Mouse (Mus musculus): ENCODE data around the gene Dusp2. TPM values are rescaled to one million over a fixed set of nuclear protein-coding genes. Genes with fewer than 3 reads are reported as not detected.

Gene Dusp2
- polyA plus RNA-seq, 1 experiment from 2014 or later, result 4.4 TPM

- no peak overlapping the region for H3K4me3 ChIP-seq (ENCODE audit: low read depth, low read length)
- H3K9ac ChIP-seq (ENCODE audit: low read length), result no peak overlapping the region
- no peak overlapping the region for H3K4me2 ChIP-seq
- DNase-seq (ENCODE audit: low spot score, missing footprints) (no peak), ATAC-seq (ENCODE audit: low FRiP score) (no peak)
- 47% methylated on average over 3 of the region's 3 CpGs for WGBS
- no peaks in the 10 kb centered on the region for H3K4me1 ChIP-seq (ENCODE audit: control insufficient read depth, insufficient read depth, low read length)
- no peaks in the 10 kb centered on the region for H3K9me3 ChIP-seq (ENCODE audit: control insufficient read depth, low read length)
- no peaks in the 10 kb centered on the region for H3K36me3 ChIP-seq (ENCODE audit: control insufficient read depth, insufficient read depth, low read length)
- H3K27me3 ChIP-seq (ENCODE audit: control insufficient read depth, insufficient read depth, low read length), result no peaks in the 10 kb centered on the region
- no peak overlapping the region for H3K27ac ChIP-seq (ENCODE audit: low read depth, low read length)
Observed at GRCm38 (mm10) chr2:127307179-127307578, 28.8 kb upstream of the Dusp2 start.

GRCm38 (mm10) chr2:127308660-127309059 is 27.3 kb upstream of the Dusp2 start:
- ATAC-seq (ENCODE audit: low FRiP score), result no peak
- DNase-seq (ENCODE audit: low spot score, missing footprints), result no peak
- no peaks in the 10 kb centered on the region for H3K4me1 ChIP-seq (ENCODE audit: control insufficient read depth, insufficient read depth, low read length)
- no peak overlapping the region for H3K4me3 ChIP-seq (ENCODE audit: low read depth, low read length)
- no peaks in the 10 kb centered on the region for H3K27me3 ChIP-seq (ENCODE audit: control insufficient read depth, insufficient read depth, low read length)
- H3K36me3 ChIP-seq (ENCODE audit: control insufficient read depth, insufficient read depth, low read length), result no peaks in the 10 kb centered on the region
- H3K9ac ChIP-seq (ENCODE audit: low read length), result no peak overlapping the region
- H3K9me3 ChIP-seq (ENCODE audit: control insufficient read depth, low read length), result no peaks in the 10 kb centered on the region
- H3K27ac ChIP-seq (ENCODE audit: low read depth, low read length), result no peak overlapping the region
- no peak overlapping the region for H3K4me2 ChIP-seq
- 88% methylated on average over 2 of the region's 2 CpGs for WGBS

- Histone ChIP-seq H3K4me3 (ENCODE audit: low read depth, low read length) (no peak overlapping the region), H3K27ac (ENCODE audit: low read depth, low read length) (no peak overlapping the region), H3K9me3 (ENCODE audit: control insufficient read depth, low read length) (no peaks in the 10 kb centered on the region), H3K4me2 (no peak overlapping the region), H3K27me3 (ENCODE audit: control insufficient read depth, insufficient read depth, low read length) (no peaks in the 10 kb centered on the region), H3K9ac (ENCODE audit: low read length) (no peak overlapping the region), H3K36me3 (ENCODE audit: control insufficient read depth, insufficient read depth, low read length) (no peaks in the 10 kb centered on the region), H3K4me1 (ENCODE audit: control insufficient read depth, insufficient read depth, low read length) (no peaks in the 10 kb centered on the region)
- ATAC-seq (ENCODE audit: low FRiP score) (no peak), DNase-seq (ENCODE audit: low spot score, missing footprints) (no peak)
- WGBS, result 51% methylated on average over 2 of the region's 2 CpGs
Observed at GRCm38 (mm10) chr2:127310246-127310645, 25.7 kb upstream of the Dusp2 start.

GRCm38 (mm10) chr2:127310685-127311084 is 25.3 kb upstream of the Dusp2 start:
- H3K4me3 ChIP-seq (ENCODE audit: low read depth, low read length), result no peak overlapping the region
- ATAC-seq (ENCODE audit: low FRiP score), result no peak
- H3K27ac ChIP-seq (ENCODE audit: low read depth, low read length), result no peak overlapping the region
- no peak overlapping the region for H3K9ac ChIP-seq (ENCODE audit: low read length)
- H3K4me1 ChIP-seq (ENCODE audit: control insufficient read depth, insufficient read depth, low read length), result no peaks in the 10 kb centered on the region
- DNase-seq (ENCODE audit: low spot score, missing footprints), result no peak
- no peak overlapping the region for H3K4me2 ChIP-seq
- no peaks in the 10 kb centered on the region for H3K27me3 ChIP-seq (ENCODE audit: control insufficient read depth, insufficient read depth, low read length)
- H3K36me3 ChIP-seq (ENCODE audit: control insufficient read depth, insufficient read depth, low read length), result no peaks in the 10 kb centered on the region
- H3K9me3 ChIP-seq (ENCODE audit: control insufficient read depth, low read length), result no peaks in the 10 kb centered on the region
- WGBS, result 94% methylated on average over 7 of the region's 7 CpGs

- 83% methylated on average over 1 of the region's 1 CpGs for whole genome bisulfite sequencing
- H3K4me1 ChIP-seq (ENCODE audit: control insufficient read depth, insufficient read depth, low read length), result no peaks in the 10 kb centered on the region
- H3K9ac ChIP-seq (ENCODE audit: low read length), result no peak overlapping the region
- no peaks in the 10 kb centered on the region for H3K36me3 ChIP-seq (ENCODE audit: control insufficient read depth, insufficient read depth, low read length)
- H3K4me3 ChIP-seq (ENCODE audit: low read depth, low read length), result no peak overlapping the region
- ATAC-seq (ENCODE audit: low FRiP score), result no peak
- H3K4me2 ChIP-seq, result no peak overlapping the region
- no peaks in the 10 kb centered on the region for H3K9me3 ChIP-seq (ENCODE audit: control insufficient read depth, low read length)
- no peak overlapping the region for H3K27ac ChIP-seq (ENCODE audit: low read depth, low read length)
- H3K27me3 ChIP-seq (ENCODE audit: control insufficient read depth, insufficient read depth, low read length), result no peaks in the 10 kb centered on the region
- no peak for DNase-seq (ENCODE audit: low spot score, missing footprints)
Observed at GRCm38 (mm10) chr2:127311193-127311592, 24.8 kb upstream of the Dusp2 start.

- Histone ChIP-seq H3K27ac (ENCODE audit: low read depth, low read length) (no peak overlapping the region), H3K9ac (ENCODE audit: low read length) (no peak overlapping the region), H3K4me3 (ENCODE audit: low read depth, low read length) (no peak overlapping the region), H3K9me3 (ENCODE audit: control insufficient read depth, low read length) (no peaks in the 10 kb centered on the region), H3K27me3 (ENCODE audit: control insufficient read depth, insufficient read depth, low read length) (no peaks in the 10 kb centered on the region), H3K4me1 (ENCODE audit: control insufficient read depth, insufficient read depth, low read length) (no peaks in the 10 kb centered on the region), H3K36me3 (ENCODE audit: control insufficient read depth, insufficient read depth, low read length) (no peaks in the 10 kb centered on the region), H3K4me2 (no peak overlapping the region)
- 91% methylated on average over 4 of the region's 4 CpGs for WGBS
- ATAC-seq (ENCODE audit: low FRiP score) (no peak), DNase-seq (ENCODE audit: low spot score, missing footprints) (no peak)
Observed at GRCm38 (mm10) chr2:127312801-127313200, 23.2 kb upstream of the Dusp2 start.

GRCm38 (mm10) chr2:127313878-127314277 is 22.1 kb upstream of the Dusp2 start:
- DNase-seq (ENCODE audit: low spot score, missing footprints) (no peak), ATAC-seq (ENCODE audit: low FRiP score) (no peak)
- WGBS, result 42% methylated on average over 4 of the region's 4 CpGs
- Histone ChIP-seq H3K36me3 (ENCODE audit: control insufficient read depth, insufficient read depth, low read length) (no peaks in the 10 kb centered on the region), H3K4me2 (no peak overlapping the region), H3K9ac (ENCODE audit: low read length) (no peak overlapping the region), H3K27ac (ENCODE audit: low read depth, low read length) (no peak overlapping the region), H3K9me3 (ENCODE audit: control insufficient read depth, low read length) (no peaks in the 10 kb centered on the region), H3K27me3 (ENCODE audit: control insufficient read depth, insufficient read depth, low read length) (no peaks in the 10 kb centered on the region), H3K4me3 (ENCODE audit: low read depth, low read length) (no peak overlapping the region), H3K4me1 (ENCODE audit: control insufficient read depth, insufficient read depth, low read length) (no peaks in the 10 kb centered on the region)

- WGBS, result 84% methylated on average over 6 of the region's 6 CpGs
- DNase-seq (ENCODE audit: low spot score, missing footprints), result no peak
- no peak overlapping the region for H3K4me2 ChIP-seq
- H3K9me3 ChIP-seq (ENCODE audit: control insufficient read depth, low read length), result no peaks in the 10 kb centered on the region
- no peaks in the 10 kb centered on the region for H3K27me3 ChIP-seq (ENCODE audit: control insufficient read depth, insufficient read depth, low read length)
- H3K9ac ChIP-seq (ENCODE audit: low read length), result no peak overlapping the region
- no peak for ATAC-seq (ENCODE audit: low FRiP score)
- H3K4me1 ChIP-seq (ENCODE audit: control insufficient read depth, insufficient read depth, low read length), result no peaks in the 10 kb centered on the region
- H3K4me3 ChIP-seq (ENCODE audit: low read depth, low read length), result no peak overlapping the region
- no peak overlapping the region for H3K27ac ChIP-seq (ENCODE audit: low read depth, low read length)
- no peaks in the 10 kb centered on the region for H3K36me3 ChIP-seq (ENCODE audit: control insufficient read depth, insufficient read depth, low read length)
Observed at GRCm38 (mm10) chr2:127314467-127315154, 21.3 kb upstream of the Dusp2 start.

- Histone ChIP-seq H3K4me3 (ENCODE audit: low read depth, low read length) (no peak overlapping the region), H3K4me2 (no peak overlapping the region), H3K27me3 (ENCODE audit: control insufficient read depth, insufficient read depth, low read length) (no peaks in the 10 kb centered on the region), H3K9ac (ENCODE audit: low read length) (no peak overlapping the region), H3K27ac (ENCODE audit: low read depth, low read length) (no peak overlapping the region), H3K9me3 (ENCODE audit: control insufficient read depth, low read length) (no peaks in the 10 kb centered on the region), H3K4me1 (ENCODE audit: control insufficient read depth, insufficient read depth, low read length) (no peaks in the 10 kb centered on the region), H3K36me3 (ENCODE audit: control insufficient read depth, insufficient read depth, low read length) (no peaks in the 10 kb centered on the region)
- DNase-seq (ENCODE audit: low spot score, missing footprints) (no peak), ATAC-seq (ENCODE audit: low FRiP score) (no peak)
- 88% methylated on average over 1 of the region's 1 CpGs for WGBS
Observed at GRCm38 (mm10) chr2:127315155-127315470, 20.8 kb upstream of the Dusp2 start.
